Mouse (Mus musculus): Measurements from ENCODE around the gene Med25.

Gene Med25

DNA sequence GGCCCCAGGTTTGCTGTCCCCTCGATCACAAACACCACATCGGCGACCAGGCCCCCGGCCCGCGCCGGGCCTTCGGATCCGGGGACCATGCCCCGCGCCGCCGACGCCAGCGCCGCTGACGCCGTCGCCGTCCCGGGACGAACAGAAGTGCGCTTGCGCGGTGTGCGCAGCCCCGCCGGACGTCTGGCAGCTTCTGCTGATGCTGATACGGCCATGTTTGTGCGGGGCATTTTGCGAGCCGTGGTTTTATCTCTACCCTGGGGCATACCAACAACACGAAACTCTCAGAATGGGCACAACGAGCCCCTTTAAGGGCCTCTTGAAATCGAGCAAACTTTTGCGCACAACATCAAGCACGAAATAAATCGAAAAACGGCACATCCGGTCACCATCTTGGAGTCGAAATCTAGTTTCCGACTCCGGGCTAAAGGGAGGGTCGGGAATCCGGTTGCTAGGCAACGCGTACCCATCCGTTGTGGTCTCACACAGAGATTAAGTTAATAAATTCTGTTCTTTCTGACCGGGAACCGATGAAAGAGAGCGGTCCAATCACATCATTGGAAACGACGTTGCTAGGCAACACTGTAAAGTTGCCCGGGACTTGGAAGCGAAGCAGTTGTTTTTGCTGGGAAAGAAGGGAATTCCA is at the start of gene Med25:
Med25 (minus strand) TSS at position 437 of the 646 bp plus-strand sequence.
- peak; percentile 94 to 96 for DNase-seq (ENCODE audit: low spot score in 2 of 2)

DNA sequence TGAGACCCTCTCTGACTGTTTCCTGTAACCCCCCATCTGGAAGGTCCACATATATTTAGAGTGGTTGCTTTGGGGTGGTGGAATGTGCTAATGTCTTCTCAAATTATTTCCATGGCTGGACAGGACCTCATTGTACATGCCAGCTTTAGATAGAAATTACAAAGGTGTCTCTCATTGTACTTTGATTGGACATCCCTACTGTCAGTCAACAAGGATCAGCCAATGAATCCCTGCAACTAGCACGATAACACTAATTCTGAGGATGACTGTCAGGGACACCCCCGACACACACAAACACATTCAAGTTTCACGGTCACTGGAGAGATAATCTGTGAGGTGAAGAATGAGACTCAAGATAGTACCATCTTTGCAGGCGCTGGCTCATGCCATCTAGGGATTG is 46.2 kb upstream of the Med25 start:
- no peak for DNase-seq (ENCODE audit: low spot score in 2 of 2)

DNA sequence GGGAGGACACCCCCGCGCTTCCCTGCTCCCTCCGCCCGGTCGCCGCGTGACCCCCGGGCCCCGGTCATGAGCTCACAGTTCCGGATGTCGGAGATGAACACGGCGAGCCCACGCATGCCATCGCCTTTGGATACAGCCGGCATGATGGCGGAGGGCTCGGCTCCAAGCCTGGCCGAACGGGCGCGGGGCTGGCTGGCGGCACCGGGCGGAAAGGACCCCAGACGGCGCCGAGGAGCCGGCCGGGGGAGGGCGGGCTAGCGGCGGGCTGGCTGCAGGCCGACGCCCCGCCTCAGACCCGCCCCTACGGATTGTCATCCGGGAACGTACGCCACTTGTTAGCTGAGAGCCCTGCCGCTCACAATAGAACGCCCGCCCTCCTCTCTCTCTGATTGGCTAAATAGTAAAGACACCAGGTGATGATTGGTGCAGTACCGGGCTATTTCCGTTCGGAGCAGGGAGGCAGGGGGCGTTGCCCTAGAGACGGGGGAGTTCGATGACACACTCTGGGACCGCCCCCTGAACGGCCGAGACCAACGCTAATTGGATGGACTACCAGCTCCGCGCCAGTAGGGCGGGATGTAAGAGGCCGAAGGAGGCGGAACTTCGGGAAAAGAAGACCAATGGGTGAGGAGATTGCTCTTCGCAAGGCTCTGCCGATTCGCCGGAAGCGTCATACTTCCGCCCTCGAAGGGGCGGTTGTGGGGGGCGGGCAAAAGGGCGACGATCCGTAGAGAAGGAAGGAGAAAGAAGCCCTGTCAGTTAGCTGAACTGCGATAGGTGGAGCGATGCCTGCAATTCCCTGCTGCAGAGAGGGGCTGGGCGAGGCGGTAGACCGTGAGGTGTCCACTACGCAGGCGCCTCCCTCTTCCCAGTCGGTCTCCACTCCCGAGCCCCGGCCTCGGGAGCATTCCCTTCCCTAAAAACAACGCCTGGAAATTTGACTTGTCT is 37.0 kb upstream of the Med25 start, which contains the start of gene Ap2a1:
Ap2a1 (minus strand) TSS at position 293 of the 948 bp plus-strand sequence.
- peak; percentile 100 for DNase-seq (ENCODE audit: low spot score in 2 of 2)

DNA sequence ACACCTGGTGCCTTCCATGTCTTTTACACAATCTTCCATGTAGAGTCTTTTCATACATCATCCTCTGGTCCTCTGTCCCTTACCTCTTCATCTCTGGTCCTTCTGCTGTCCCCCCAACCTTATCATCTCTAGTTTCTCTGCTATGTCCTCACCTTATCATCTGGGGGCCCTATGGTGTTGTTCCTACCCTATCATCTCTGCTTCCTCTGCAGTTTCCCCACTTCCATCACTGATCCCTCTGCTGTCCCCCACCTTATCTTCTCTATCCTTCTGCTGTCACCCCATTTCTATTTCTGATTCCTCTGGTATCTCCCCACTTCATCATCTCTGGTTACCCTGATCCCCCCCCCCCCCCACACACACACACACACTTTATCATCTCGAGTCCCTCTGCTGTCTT is 36.1 kb upstream of the Med25 start:
- DNase-seq (ENCODE audit: low spot score in 2 of 2) = no peak

DNA sequence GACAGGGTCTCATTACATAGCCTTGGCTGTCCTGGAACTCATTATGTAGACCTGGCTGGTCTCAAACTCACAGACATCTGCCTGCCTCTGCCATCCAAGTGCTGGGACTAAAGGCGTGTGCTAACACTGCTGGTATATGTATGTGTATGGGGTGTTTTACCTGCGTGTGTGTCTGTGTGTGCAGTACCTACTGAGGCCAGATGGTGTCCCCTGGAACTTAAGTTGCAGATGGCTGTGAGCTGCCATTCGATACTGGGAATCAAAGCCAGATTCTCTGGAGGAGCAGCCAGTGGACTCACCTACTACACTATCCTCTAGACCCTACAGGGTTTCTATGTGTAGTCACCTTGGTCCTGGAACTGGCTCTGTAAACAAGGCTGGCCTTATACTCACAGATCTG is 33.0 kb upstream of the Med25 start:
- DNase-seq (ENCODE audit: low spot score in 2 of 2) = no peak

DNA sequence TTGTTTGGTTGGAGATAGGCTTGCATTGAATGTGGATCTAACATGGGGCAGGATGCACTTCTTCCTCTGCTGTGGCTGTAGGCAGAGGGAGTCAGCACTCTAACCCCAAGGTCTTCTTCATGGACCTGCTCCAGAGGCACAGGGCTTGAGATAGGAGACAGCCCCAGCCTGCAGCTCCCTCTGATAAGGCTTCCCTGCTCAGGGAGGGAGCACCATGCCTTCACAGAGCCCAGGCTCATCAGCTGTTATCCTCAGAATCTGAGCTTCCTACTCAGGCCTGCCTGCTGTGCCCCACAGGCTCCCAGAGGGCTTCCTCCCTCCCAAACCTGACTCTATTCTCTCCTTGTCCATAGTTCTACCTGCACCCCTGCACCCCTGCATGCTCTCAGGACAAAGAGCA is 30.0 kb upstream of the Med25 start:
- no peak for DNase-seq (ENCODE audit: low spot score in 2 of 2)

DNA sequence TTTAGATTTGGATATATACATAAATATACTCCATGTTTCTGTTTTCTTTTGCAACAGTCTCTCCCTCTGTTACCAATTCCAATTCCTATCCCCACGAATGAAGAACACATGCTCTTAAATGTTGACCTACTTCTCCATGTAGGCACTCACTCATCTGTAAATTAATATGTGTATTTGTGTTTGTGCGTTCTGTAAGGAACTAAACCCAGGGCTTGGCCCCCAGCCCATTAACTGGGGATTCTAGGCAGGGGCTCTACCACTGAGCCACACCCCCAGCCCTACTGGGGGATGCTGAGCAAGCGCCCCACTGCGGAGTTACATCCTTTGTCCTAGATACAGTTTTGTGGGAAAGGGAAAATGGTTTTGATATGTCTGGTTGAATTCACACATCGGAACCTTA is 26.6 kb upstream of the Med25 start:
- no peak for DNase-seq (ENCODE audit: low spot score in 2 of 2)

DNA sequence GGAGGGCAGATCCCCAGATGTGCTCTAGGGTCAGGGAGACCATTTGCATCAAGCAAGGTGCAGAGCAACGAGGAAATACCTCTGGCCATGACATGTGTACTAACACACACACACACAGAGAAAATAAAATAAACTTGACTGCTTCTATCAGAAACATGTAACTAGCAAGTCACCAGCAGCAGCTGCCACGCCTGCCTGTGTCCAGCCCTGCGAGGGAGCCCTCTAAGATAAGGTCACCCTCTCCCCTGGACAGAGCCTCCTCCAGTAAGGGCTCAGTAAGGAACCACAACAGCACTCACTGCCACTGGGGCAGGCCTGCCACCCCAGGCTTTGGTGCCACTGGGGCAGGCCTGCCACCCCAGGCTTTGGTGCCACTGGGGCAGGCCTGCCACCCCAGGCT is 25.7 kb upstream of the Med25 start:
- DNase-seq (ENCODE audit: low spot score in 2 of 2) = no peak

DNA sequence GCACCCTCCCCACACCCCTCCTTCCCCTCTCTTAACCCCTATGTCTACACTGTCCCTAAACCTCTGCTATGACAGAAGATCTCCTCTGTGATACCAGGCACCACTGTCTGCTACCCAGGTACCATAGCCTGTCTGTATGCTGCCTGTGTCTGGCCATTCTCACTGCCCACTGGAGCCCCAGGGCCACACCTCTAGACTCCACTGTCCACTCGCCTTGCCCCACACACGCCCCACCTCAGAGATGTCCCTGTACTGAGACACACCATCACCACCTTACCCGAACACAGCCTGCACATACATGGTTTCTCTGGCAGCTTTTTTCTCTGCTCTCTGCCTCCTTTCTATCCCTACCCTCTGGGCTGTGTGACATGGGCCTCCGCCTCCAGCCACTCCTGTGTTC is 24.4 kb upstream of the Med25 start:
- DNase-seq (ENCODE audit: low spot score in 2 of 2) = no peak

DNA sequence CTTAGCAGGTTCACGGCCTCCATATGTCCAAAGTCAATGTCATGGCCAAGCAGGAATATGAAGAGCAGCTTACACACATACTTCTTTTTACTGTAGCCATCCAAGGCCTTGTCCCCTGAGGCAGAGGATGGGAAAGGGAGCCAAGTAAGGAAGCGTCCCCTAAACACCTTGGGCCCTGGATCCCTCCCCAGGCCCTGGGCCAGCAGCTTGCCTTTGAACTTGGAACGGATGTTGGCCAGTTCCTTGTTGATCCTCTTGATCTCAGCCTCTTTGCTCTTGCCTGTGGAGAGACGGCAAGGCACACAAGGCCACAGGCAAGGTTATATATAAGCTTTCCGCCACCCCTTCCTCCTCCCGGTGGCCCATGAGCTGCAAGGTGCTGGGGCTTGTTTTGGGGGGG is 23.7 kb upstream of the Med25 start:
- DNase-seq (ENCODE audit: low spot score in 2 of 2) = no peak

DNA sequence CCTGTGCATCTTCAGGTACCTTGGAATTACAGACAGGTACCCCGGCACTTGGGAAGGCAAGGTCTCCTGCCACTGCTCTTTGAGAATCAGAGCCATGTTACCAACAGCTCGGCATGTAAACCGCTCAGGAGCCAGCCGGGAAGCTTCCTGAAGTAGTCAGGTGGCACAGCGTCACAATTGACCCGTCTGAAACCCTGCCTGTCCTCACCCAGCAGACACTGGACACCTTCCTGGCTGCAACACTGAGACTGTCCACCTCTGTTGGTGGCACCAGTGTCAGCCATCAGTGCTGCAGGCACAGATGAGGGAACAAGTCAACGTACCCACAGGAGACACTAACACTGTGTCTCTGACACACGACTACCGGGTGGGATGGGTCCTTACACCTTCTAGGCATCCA is 22.8 kb upstream of the Med25 start:
- DNase-seq (ENCODE audit: low spot score in 2 of 2) = no peak

DNA sequence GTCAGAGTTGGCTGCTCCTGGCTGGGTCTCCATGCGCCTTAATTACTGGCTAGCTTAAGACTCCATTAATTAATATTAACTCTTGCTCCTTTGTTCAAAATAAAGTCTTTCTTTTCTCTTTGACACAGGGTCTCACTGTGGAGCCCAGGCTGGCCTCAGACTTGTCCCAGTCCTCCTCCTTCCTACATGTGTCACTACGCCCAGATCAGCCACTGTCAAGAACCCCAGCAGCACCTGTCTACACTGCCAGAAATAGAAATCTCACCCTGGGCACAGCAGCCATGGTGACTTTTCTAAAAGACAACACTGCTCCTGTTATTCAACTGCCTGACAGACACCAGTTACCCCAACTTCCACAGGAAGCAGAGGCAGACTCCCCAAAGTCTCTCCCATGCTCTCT is 21.9 kb upstream of the Med25 start:
- DNase-seq (ENCODE audit: low spot score in 2 of 2) = no peak

DNA sequence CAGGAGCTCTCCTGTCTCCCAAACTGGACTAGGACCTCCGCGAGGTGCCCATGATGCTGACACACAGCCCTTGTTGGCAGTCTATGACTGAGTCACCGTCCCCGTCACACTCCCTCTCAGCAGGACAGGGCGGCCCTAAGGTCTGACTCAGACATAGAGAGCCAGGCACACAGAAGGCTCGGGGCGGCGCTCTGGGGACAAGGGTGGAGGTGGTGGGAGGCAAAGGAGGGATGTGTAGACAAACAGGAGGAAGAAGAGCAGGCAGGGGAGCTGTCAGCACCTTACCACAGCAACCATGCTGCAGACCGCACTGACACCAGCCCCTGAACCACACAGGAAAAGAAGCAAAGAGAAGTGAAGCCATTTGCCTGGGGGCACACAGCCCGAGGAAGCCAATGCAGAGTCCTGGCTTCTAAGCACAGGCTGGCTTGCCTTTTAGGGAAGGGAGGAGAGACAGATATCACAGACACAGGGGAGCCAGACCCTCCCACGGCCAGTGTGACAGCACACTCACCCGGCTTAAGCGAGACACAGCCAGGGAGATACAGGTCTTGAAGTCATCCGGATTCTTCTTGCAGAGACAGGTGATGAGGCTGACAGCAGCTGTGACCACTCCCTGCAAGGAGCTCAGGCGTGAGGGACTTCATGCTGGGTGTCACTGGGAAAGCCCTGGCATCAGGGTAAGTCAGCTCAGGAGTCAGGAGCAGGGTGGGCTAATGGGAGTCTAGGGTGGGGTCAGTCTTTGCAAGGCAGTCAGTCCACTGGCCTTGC is 16.4 kb upstream of the Med25 start:
- no peak for DNase-seq (ENCODE audit: low spot score in 2 of 2)

DNA sequence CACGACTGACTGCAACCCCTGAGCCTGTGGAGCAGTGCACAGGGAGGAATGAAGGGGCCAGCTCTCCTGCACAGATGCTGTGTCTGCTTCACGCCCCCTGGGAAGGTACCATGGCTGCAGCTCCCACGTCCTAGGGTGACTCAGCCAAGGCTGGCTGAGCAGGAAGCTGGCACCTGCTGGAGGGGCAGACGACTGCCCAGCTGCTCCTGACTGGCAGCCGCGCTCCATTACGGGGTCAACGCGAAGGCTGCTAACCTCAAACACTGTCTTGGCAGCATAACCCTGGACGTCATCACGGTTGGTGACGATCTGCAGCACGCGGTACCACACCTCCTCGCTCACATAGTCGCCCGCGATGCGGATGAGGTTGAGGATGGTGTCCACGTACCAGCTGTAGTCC is 12.9 kb upstream of the Med25 start:
- DNase-seq (ENCODE audit: low spot score in 2 of 2) = no peak

DNA sequence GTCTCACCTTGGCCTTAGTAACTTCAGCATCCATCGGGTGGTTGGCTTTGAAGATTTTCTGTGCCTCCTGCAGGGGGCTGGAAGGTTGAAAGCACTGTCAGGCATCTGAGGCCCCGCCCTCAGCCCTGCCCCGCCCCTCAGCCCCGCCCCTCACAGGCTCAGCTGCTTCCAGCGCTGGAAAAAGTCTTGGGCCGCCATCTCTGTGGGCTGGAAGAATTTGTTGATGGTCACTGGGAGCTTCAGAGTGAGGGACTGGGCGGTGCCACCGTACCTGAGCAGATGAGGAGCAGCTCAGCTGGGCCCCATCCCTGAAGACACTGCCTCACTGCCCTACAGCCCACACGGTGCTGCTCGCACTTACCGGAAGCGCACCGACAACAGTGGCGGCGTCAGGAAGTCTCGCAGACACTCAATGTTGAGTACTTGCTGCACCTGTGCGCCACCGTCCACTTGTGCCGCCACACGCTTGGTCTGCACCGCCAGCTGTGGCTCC is 8.8 kb upstream of the Med25 start:
- no peak for DNase-seq (ENCODE audit: low spot score in 2 of 2)

DNA sequence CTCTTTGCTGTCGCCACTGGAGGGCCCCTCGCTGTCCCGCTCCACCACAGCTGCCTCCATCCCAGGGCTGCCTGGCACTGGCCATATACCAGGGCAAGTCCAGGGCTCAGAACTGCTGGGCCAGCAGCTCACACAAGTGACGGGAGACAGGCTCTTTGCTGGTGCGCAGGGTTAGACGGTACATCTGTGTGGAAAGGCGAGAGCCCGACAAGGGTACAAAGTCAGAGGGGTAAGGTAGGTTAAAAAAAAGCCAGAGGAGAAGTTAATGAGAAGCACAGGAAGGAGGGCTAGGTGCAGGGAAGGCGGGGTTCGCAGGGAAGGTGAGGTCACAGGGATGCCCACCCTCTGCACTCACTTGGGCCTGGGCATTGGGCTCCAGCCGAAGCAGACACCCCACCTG is 8.1 kb upstream of the Med25 start:
- no peak for DNase-seq (ENCODE audit: low spot score in 2 of 2)

DNA sequence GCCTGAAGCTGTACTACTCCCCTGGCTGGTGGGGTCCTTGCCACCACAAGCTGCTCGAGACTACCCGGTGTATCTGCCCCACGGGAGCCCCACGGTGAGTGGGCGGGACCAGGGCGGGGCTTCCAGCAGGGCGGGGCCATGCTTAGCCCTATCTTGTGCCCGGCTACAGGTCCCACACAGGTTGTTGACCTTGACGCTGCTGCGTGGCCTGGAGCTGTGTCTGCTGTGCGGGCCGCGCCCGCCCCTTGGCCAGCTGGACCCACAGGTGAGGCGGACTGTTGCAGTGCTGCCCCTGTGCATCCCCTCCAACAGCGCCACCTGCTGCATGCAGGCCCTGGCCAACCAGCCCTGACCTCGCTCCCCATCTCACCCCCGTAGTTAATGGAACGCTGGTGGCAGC is 6.1 kb upstream of the Med25 start:
- DNase-seq (ENCODE audit: low spot score in 2 of 2) = no peak

DNA sequence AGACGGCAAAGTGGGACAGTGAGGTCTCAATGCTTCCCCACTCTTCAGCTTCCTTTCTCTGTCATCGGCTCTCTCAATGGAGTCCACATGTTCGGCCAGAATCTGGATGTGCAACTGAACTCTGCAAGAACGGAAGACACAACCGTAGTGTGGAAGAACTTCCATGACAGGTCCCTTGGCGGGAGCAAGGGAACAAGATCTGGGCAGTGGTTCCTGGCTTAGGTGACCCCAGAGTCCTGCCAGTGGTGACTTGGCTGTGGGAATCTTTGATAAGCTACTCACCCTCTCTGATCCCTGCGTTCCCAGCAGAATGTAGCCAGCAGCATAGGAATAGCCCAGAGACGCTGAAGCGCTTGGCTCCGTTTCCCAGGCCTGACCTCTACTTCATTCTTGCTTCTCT is 4.0 kb upstream of the Med25 start:
- peak; percentile 38 to 47 for DNase-seq (ENCODE audit: low spot score in 2 of 2)

DNA sequence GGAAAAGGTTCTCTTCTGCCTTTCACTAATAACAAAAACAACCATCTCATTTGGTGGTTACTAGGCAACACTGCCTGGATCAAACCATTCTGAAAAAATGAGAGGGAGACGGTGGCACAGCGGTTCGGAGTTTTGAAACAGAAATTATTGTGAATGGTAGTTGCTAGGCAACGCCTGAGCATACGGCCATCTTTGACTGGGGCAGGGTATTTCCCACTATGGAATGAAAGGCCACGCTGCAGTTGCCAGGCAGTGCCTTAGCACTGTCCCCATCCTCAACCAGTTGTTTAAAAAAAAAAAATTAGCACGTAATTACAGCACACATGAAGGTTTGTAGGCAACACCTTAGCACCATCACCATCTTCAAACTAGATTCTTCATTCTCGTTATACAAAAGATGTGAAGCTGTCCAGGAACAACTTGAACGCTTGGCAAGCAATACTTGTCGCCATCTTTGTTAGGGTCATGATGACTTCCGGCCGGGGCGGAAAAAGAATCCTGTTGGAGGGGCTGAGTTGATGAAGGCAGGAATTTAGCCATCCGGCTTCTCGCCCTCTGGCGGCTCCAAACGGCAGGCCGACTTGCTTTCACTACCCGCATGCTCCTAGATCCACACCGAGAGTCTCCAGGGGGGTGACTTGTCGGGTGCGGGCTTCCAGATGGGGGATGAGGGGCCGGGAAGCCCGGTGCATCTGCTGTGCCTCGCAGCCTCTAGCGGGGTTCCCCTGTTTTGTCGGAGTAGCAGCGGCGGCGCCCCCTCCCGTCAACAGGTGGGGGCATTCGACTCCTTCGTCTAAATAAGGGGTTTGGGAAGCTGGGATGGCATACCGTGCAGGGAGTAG is 3.3 kb upstream of the Med25 start, which contains the start of gene Fuz:
Fuz (plus strand) TSS at position 487 of the 842 bp plus-strand sequence.
- DNase-seq (ENCODE audit: low spot score in 2 of 2) = peak; percentile 93 to 94

DNA sequence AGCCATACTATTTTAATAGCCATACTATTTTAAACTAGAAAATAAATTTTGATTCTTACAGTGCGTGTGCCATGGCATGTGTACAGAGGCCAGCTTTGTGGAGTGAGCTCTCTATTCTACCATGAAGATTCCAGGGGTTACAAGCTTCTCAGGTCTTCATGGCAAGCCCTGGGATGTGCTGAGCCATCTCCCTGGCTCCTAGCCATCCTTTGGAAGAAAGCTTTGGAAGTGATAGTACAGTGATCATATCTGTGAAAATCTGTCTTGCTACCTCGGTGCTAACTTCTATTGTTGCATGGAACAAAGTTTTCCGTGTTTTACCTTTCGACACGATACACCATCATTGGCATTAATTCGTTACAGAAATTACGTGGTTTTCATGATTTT is 2.7 kb upstream of the Med25 start:
- no peak for DNase-seq (ENCODE audit: low spot score in 2 of 2)

DNA sequence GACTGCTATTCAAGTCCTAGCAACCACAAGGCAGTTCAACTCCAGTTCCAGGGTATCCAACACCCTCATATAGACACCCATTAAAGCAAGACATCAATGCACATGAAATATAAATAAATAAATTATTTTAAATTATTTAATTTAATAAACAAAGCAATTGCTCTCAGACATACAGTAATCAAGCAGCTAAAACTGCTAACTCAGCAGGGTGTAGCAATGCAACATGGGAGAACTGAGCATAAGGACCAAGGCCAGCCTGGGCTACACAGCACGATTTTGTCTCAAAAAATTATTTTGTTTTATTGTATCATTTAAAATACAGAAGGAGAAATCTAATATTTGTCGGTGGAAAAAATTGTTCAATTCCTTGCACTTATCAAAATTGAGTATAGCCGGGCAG is 1.7 kb upstream of the Med25 start:
- no peak for DNase-seq (ENCODE audit: low spot score in 2 of 2)

Data from heart, adult 9 months (tissue).